Mouse (Mus musculus): Measurements from ENCODE around the gene Thnsl2. TPM values are rescaled to one million over a fixed set of nuclear protein-coding genes. Genes with fewer than 3 reads are reported as not detected.

The Thnsl2 gene
- total and polyA plus RNA-seq, 3 experiments: not detected

- H3K27ac ChIP-seq (ENCODE audit: insufficient read depth, low read depth): no peak overlapping the region
- H3K9ac ChIP-seq (ENCODE audit: insufficient read depth, low read depth): no peak overlapping the region
- in situ Hi-C loops (cut with MboI; ENCODE audit: low pct_ligation_motif_present, low pct_unique_long_range_greater_than_20kb, low sequenced_read_pairs) (no loop called here), dilution Hi-C loops (cut with MboI; ENCODE audit: extremely low pct_ligation_motif_present, extremely low pct_unique_long_range_greater_than_20kb, low sequenced_read_pairs) (no loop called here)
- no peaks in the 10 kb centered on the region for H3K79me2 ChIP-seq (replicated peaks; ENCODE audit: control insufficient read depth, extremely low read depth, insufficient read depth, poor library complexity, severe bottlenecking)
- H3K4me3 ChIP-seq (replicated peaks in 1 of 3; ENCODE audit: low read depth in 2 of 3, low read length in 2 of 3, poor library complexity in 1 of 3): no peak overlapping the region
- no peak for TF ChIP-seq TBP (conservative IDR thresholded peaks at IDR 0.05; ENCODE audit: low read depth, low read length)
- no peak for TF ChIP-seq NELFE (IDR thresholded peaks at IDR 0.05; ENCODE audit: low read depth, low read length)
- peak; percentile 57; the same call in 1 of the 2 replicates for TF ChIP-seq MAFK (IDR thresholded peaks at IDR 0.05; ENCODE audit: insufficient replicate concordance, low read length)
- peaks cover 4% of the 10 kb centered on the region for H3K9me3 ChIP-seq (replicated peaks; ENCODE audit: low read length)
- H3K36me3 ChIP-seq (replicated peaks in 1 of 2; ENCODE audit: control insufficient read depth in 1 of 2, insufficient read depth in 1 of 2, low read length in 1 of 2): no peaks in the 10 kb centered on the region
- H3K27me3 ChIP-seq (replicated peaks): no peaks in the 10 kb centered on the region
- no peak for DNase-seq (ENCODE audit: extremely low read depth)
- no peak overlapping the region for H3K4me2 ChIP-seq (ENCODE audit: insufficient read depth, low read depth, poor library complexity, severe bottlenecking)
- peaks cover 15 to 19% of the 10 kb centered on the region in 2 experiments for H3K4me1 ChIP-seq (ENCODE audit: control insufficient read depth in 1 of 2, insufficient read depth in 2 of 2)
Measured at GRCm38 (mm10) chr6:71089735-71090134, 54.5 kb downstream of the Thnsl2 start.

GRCm38 (mm10) chr6:71088992-71089391 is 55.2 kb downstream of the Thnsl2 start:
- peak; percentile 47 for DNase-seq (ENCODE audit: extremely low read depth)
- Histone ChIP-seq H3K4me2 (ENCODE audit: insufficient read depth, low read depth, poor library complexity, severe bottlenecking) (peak overlapping the region; percentile 53), H3K27ac (ENCODE audit: insufficient read depth, low read depth) (no peak overlapping the region), H3K9ac (ENCODE audit: insufficient read depth, low read depth) (no peak overlapping the region), H3K4me1 (ENCODE audit: control insufficient read depth in 1 of 2, insufficient read depth in 2 of 2) (peaks cover 15 to 19% of the 10 kb centered on the region in 2 experiments), H3K9me3 (replicated peaks; ENCODE audit: low read length) (peaks cover 4% of the 10 kb centered on the region), H3K27me3 (replicated peaks) (no peaks in the 10 kb centered on the region), H3K4me3 (replicated peaks in 1 of 3; ENCODE audit: low read depth in 2 of 3, low read length in 2 of 3, poor library complexity in 1 of 3) (no peak overlapping the region), H3K79me2 (replicated peaks; ENCODE audit: control insufficient read depth, extremely low read depth, insufficient read depth, poor library complexity, severe bottlenecking) (no peaks in the 10 kb centered on the region), H3K36me3 (replicated peaks in 1 of 2; ENCODE audit: control insufficient read depth in 1 of 2, insufficient read depth in 1 of 2, low read length in 1 of 2) (no peaks in the 10 kb centered on the region)
- dilution Hi-C loops (cut with MboI; ENCODE audit: extremely low pct_ligation_motif_present, extremely low pct_unique_long_range_greater_than_20kb, low sequenced_read_pairs) (no loop called here), in situ Hi-C loops (cut with MboI; ENCODE audit: low pct_ligation_motif_present, low pct_unique_long_range_greater_than_20kb, low sequenced_read_pairs) (no loop called here)
- TF ChIP-seq UBTF (IDR thresholded peaks at IDR 0.05; ENCODE audit: low read depth, low read length): no peak
- no peak for TF ChIP-seq GABPA (IDR thresholded peaks at IDR 0.05; ENCODE audit: insufficient replicate concordance, low read depth, low read length)
- peak; percentile 46; the same call in 1 of the 2 replicates for TF ChIP-seq MAFK (IDR thresholded peaks at IDR 0.05; ENCODE audit: insufficient replicate concordance, low read length)
- peak; percentile 58; the same call in 1 of the 2 replicates for TF ChIP-seq ELF1 (IDR thresholded peaks at IDR 0.05; ENCODE audit: low read depth, low read length)
- no peak for TF ChIP-seq RCOR1 (conservative IDR thresholded peaks at IDR 0.05; ENCODE audit: low read depth, low read length)
- no peak for TF ChIP-seq ZC3H11A (IDR thresholded peaks at IDR 0.05; ENCODE audit: low read depth, low read length)
- TF ChIP-seq ETS1 (conservative IDR thresholded peaks at IDR 0.05; ENCODE audit: low read depth, low read length): peak; percentile 90
- TF ChIP-seq USF2 (conservative IDR thresholded peaks at IDR 0.05; ENCODE audit: low read depth, low read length): no peak
- TF ChIP-seq MAZ (IDR thresholded peaks at IDR 0.05; ENCODE audit: low read depth, low read length): no peak
- TF ChIP-seq SMC3 (IDR thresholded peaks at IDR 0.05; ENCODE audit: low read depth, low read length): no peak
- 0 out of 2 replicates have a peak, but pooled peaks have one; percentile 4 for TF ChIP-seq HCFC1 (IDR thresholded peaks at IDR 0.05; ENCODE audit: low read depth, low read length)
- TF ChIP-seq PAX5 (IDR thresholded peaks at IDR 0.05; ENCODE audit: low read length): no peak
- TF ChIP-seq NELFE (IDR thresholded peaks at IDR 0.05; ENCODE audit: low read depth, low read length): no peak
- no peak for TF ChIP-seq POLR2AphosphoS2 (IDR thresholded peaks at IDR 0.05; ENCODE audit: low read depth, low read length)
- TF ChIP-seq EP300 (IDR thresholded peaks at IDR 0.05; ENCODE audit: low read length): peak; percentile 80
- peak; percentile 66; the same call in 1 of the 2 replicates for TF ChIP-seq CHD1 (IDR thresholded peaks at IDR 0.05; ENCODE audit: low read depth, low read length)
- no peak for TF ChIP-seq KAT2A (IDR thresholded peaks at IDR 0.05; ENCODE audit: insufficient replicate concordance, low read length)
- no peak for TF ChIP-seq RAD21 (IDR thresholded peaks at IDR 0.05; ENCODE audit: low read depth, low read length)
- TF ChIP-seq E2F4 (IDR thresholded peaks at IDR 0.05; ENCODE audit: insufficient replicate concordance, low read depth, low read length): no peak
- 0 out of 2 replicates have a peak, but pooled peaks have one; percentile 11 for TF ChIP-seq CHD2 (IDR thresholded peaks at IDR 0.05; ENCODE audit: low read length)
- TF ChIP-seq IRF4 (IDR thresholded peaks at IDR 0.05; ENCODE audit: low read depth, low read length): peak; percentile 70; the same call in 1 of the 2 replicates
- no peak for TF ChIP-seq ZKSCAN1 (IDR thresholded peaks at IDR 0.05; ENCODE audit: borderline replicate concordance, low read depth, low read length)
- TF ChIP-seq MEF2A (IDR thresholded peaks at IDR 0.05; ENCODE audit: borderline replicate concordance, low read depth, low read length): peak; percentile 50; the same call in 1 of the 2 replicates
- TF ChIP-seq JUND (conservative IDR thresholded peaks at IDR 0.05; ENCODE audit: low read depth, low read length): peak; percentile 50; the same call in 1 of the 2 replicates
- 0 out of 2 replicates have a peak, but pooled peaks have one; percentile 10 for TF ChIP-seq SIN3A (IDR thresholded peaks at IDR 0.05; ENCODE audit: low read length)
- no peak for TF ChIP-seq ZNF384 (IDR thresholded peaks at IDR 0.05; ENCODE audit: low read depth, low read length)
- TF ChIP-seq JUN (IDR thresholded peaks at IDR 0.05; ENCODE audit: insufficient read depth, low read depth, low read length): peak; percentile 84
- peak; percentile 51; the same call in 1 of the 2 replicates for TF ChIP-seq TCF12 (IDR thresholded peaks at IDR 0.05; ENCODE audit: low read depth, low read length)
- TF ChIP-seq NRF1 (IDR thresholded peaks at IDR 0.05; ENCODE audit: low read depth, low read length): no peak
- 0 out of 2 replicates have a peak, but pooled peaks have one; percentile 11 for TF ChIP-seq BHLHE40 (IDR thresholded peaks at IDR 0.05; ENCODE audit: low read depth, low read length)
- no peak for TF ChIP-seq MYC (IDR thresholded peaks at IDR 0.05; ENCODE audit: low read depth, low read length)

Measured in CH12.LX (cell line).